Mouse (Mus musculus) megakaryocyte, embryonic 14.5 days (primary cell): ENCODE measurements at regions not wholly inside any gene's neighbourhood (a gene's known extent, or its start where the extent isn't known, plus 50 kb on each side); places are given as distances from the start of the nearest gene placed in this dataset.

ENCODE experiments used
- H3K27me3 ChIP-seq: replicated peaks from 2 replicates; pipeline ENCODE3; 2012; ENCODE audit warnings: inconsistent platforms
- H3K36me3 ChIP-seq: replicated peaks from 2 replicates; pipeline ENCODE3; 2012; ENCODE audit warnings: low read length, inconsistent platforms, mixed read lengths
- H3K4me1 ChIP-seq: 2 replicates; pipeline ENCODE4 v1.6.1; 2012; ENCODE audit warnings: inconsistent platforms
- H3K4me3 ChIP-seq: replicated peaks from 2 replicates; pipeline ENCODE3; 2012; ENCODE audit warnings: moderate library complexity, mild to moderate bottlenecking, inconsistent platforms
- H3K9me3 ChIP-seq: 2 replicates; pipeline ENCODE4 v1.6.1; 2012; ENCODE audit warnings: inconsistent platforms
- FLI1 ChIP-seq: IDR thresholded peaks from 2 replicates; pipeline ENCODE4 v1.6.1; 2012; ENCODE audit warnings: low read length, inconsistent platforms, mixed read lengths
- GATA1 ChIP-seq: IDR thresholded peaks from 3 replicates; pipeline ENCODE4 v1.6.1; 2012; ENCODE audit warnings: mixed read lengths, low read length, inconsistent platforms, borderline replicate concordance

- TF ChIP-seq FLI1 (no peak), GATA1 (no peak)
- H3K36me3 ChIP-seq: no peaks in the 10 kb centered on the region
- no peaks in the 10 kb centered on the region for H3K4me1 ChIP-seq
- 0 out of 2 replicates have a peak, but pooled peaks cover 3% of the 10 kb centered on the region for H3K9me3 ChIP-seq
- peaks cover 5% of the 10 kb centered on the region for H3K27me3 ChIP-seq
- no peak overlapping the region for H3K4me3 ChIP-seq
Observed at GRCm38 (mm10) chr1:136714077-136714476, 89.4 kb downstream of the Zfp281 start.

- Histone ChIP-seq H3K4me3 (no peak overlapping the region), H3K27me3 (peaks cover 5% of the 10 kb centered on the region), H3K9me3 (no peaks in the 10 kb centered on the region), H3K36me3 (no peaks in the 10 kb centered on the region), H3K4me1 (no peaks in the 10 kb centered on the region)
- no peak for TF ChIP-seq FLI1
- no peak for TF ChIP-seq GATA1
Observed at GRCm38 (mm10) chr1:136714987-136715386, 90.3 kb downstream of the Zfp281 start.

GRCm38 (mm10) chr1:136717830-136718517, 93.3 kb downstream of the Zfp281 start:
- Histone ChIP-seq H3K4me3 (no peak overlapping the region), H3K27me3 (peaks cover 6% of the 10 kb centered on the region), H3K9me3 (0 out of 2 replicates have a peak, but pooled peaks cover 2% of the 10 kb centered on the region), H3K4me1 (no peaks in the 10 kb centered on the region), H3K36me3 (no peaks in the 10 kb centered on the region)
- TF ChIP-seq GATA1 (no peak), FLI1 (no peak)

GRCm38 (mm10) chr1:136723839-136724443, 99.2 kb downstream of the Zfp281 start:
- H3K27me3 ChIP-seq: peaks cover 2% of the 10 kb centered on the region
- H3K36me3 ChIP-seq: no peaks in the 10 kb centered on the region
- H3K4me1 ChIP-seq: no peaks in the 10 kb centered on the region
- H3K4me3 ChIP-seq: no peak overlapping the region
- no peak for TF ChIP-seq FLI1
- no peak for TF ChIP-seq GATA1
- 0 out of 2 replicates have a peak, but pooled peaks cover 2% of the 10 kb centered on the region for H3K9me3 ChIP-seq

GRCm38 (mm10) chr1:136725242-136725641, 100.5 kb downstream of the Zfp281 start:
- H3K4me3 ChIP-seq: no peak overlapping the region
- no peaks in the 10 kb centered on the region for H3K4me1 ChIP-seq
- H3K36me3 ChIP-seq: no peaks in the 10 kb centered on the region
- H3K9me3 ChIP-seq: 0 out of 2 replicates have a peak, but pooled peaks cover 2% of the 10 kb centered on the region
- TF ChIP-seq GATA1 (no peak), FLI1 (no peak)
- peaks cover 2% of the 10 kb centered on the region for H3K27me3 ChIP-seq

- Histone ChIP-seq H3K4me3 (no peak overlapping the region), H3K9me3 (0 out of 2 replicates have a peak, but pooled peaks cover 2% of the 10 kb centered on the region), H3K4me1 (no peaks in the 10 kb centered on the region), H3K36me3 (no peaks in the 10 kb centered on the region), H3K27me3 (peaks cover 4% of the 10 kb centered on the region)
- TF ChIP-seq GATA1: no peak
- no peak for TF ChIP-seq FLI1
Observed at GRCm38 (mm10) chr1:136726145-136726935, 101.6 kb downstream of the Zfp281 start.

GRCm38 (mm10) chr1:136727868-136728631, 103.3 kb downstream of the Zfp281 start:
- H3K36me3 ChIP-seq: no peaks in the 10 kb centered on the region
- H3K27me3 ChIP-seq: peaks cover 2% of the 10 kb centered on the region
- no peak for TF ChIP-seq GATA1
- no peak for TF ChIP-seq FLI1
- no peak overlapping the region for H3K4me3 ChIP-seq
- peaks cover 3% of the 10 kb centered on the region for H3K9me3 ChIP-seq
- H3K4me1 ChIP-seq: no peaks in the 10 kb centered on the region

GRCm38 (mm10) chr1:136728632-136728944, 103.9 kb downstream of the Zfp281 start:
- no peak overlapping the region for H3K4me3 ChIP-seq
- H3K36me3 ChIP-seq: no peaks in the 10 kb centered on the region
- peaks cover 3% of the 10 kb centered on the region for H3K9me3 ChIP-seq
- H3K27me3 ChIP-seq: peaks cover 2% of the 10 kb centered on the region
- no peaks in the 10 kb centered on the region for H3K4me1 ChIP-seq
- TF ChIP-seq GATA1 (no peak), FLI1 (no peak)

GRCm38 (mm10) chr1:136730638-136731037, 105.9 kb downstream of the Zfp281 start:
- TF ChIP-seq GATA1 (no peak), FLI1 (no peak)
- Histone ChIP-seq H3K36me3 (no peaks in the 10 kb centered on the region), H3K4me1 (no peaks in the 10 kb centered on the region)

More at GRCm38 (mm10) chr1:136730638-136731037, 105.9 kb downstream of the Zfp281 start:
- Histone ChIP-seq H3K4me3 (no peak overlapping the region), H3K9me3 (peaks cover 3% of the 10 kb centered on the region), H3K27me3 (peaks cover 2% of the 10 kb centered on the region)
